15 mouse cellular contexts compared by ENCODE assay signal in genomic region chr1:59394072-59394471, GRCm38 (mm10).
DNase-seq lines count a peak whose midpoint lies in the region; ATAC-seq and TF ChIP-seq lines count a peak whose summit lies in the region.
"Had no signal": no experiment of that assay in that cellular context is flagged by ENCODE, and none has a peak within 500 bp of the region (broad histone marks: within the 10 kb centered on the region; RNA-seq: fewer than 3 reads in every experiment).

No protein-coding gene starts in this region.

- no peaks in the 10 kb centered on the region for H3K27me3 ChIP-seq in kidney, postnatal 0 days (ENCODE audit: insufficient read depth, low read length)
- H3K27me3 ChIP-seq in MEL (ENCODE audit: control insufficient read depth in 1 of 2, insufficient read depth in 2 of 2, low read length in 2 of 2): no peaks in the 10 kb centered on the region
- H3K27me3 ChIP-seq in forebrain, embryonic 15.5 days: no peaks in the 10 kb centered on the region
- H3K27me3 ChIP-seq: hindbrain, embryonic 15.5 days; limb, embryonic 15.5 days; lung, embryonic 15.5 days; Patski had no signal

- 0 out of 2 replicates have a peak, but pooled peaks have one; percentile 12 for ATAC-seq in kidney, postnatal 0 days (replicated peaks; ENCODE audit: low FRiP score, low read depth)
- no peak; the same call in 1 of the 2 replicates for ATAC-seq in forebrain, embryonic 15.5 days (replicated peaks)
- ATAC-seq in megakaryocyte-erythroid progenitor cell, adult 5-6 weeks (replicated peaks; ENCODE audit: low FRiP score, low TSS enrichment, poor library complexity, severe bottlenecking): 0 out of 2 replicates have a peak, but pooled peaks have one; percentile 52
- ATAC-seq: Patski had no signal

- no peaks in the 10 kb centered on the region for H3K79me2 ChIP-seq in MEL (ENCODE audit: control insufficient read depth, insufficient read depth, low read length, poor library complexity)

- H3K4me3 ChIP-seq in kidney, postnatal 0 days (replicated peaks; ENCODE audit: low read depth, low read length): no peak overlapping the region
- H3K4me3 ChIP-seq in MEL (ENCODE audit: control insufficient read depth in 1 of 2, insufficient read depth in 1 of 2, low read depth in 2 of 2, low read length in 2 of 2): no peak overlapping the region
- no peak overlapping the region for H3K4me3 ChIP-seq in forebrain, embryonic 15.5 days
- H3K4me3 ChIP-seq: heart, embryonic 15.5 days; hindbrain, embryonic 15.5 days; limb, embryonic 15.5 days; lung, embryonic 15.5 days had no signal

- DNase-seq in kidney, postnatal 0 days (ENCODE audit: low spot score): no peak
- no peak for DNase-seq in kidney, postnatal 25 days
- DNase-seq in MEL (ENCODE audit: low read depth, low spot score): peak; percentile 32
- DNase-seq in frontal cortex, postnatal 36 days (ENCODE audit: low spot score in 2 of 2): no peak
- DNase-seq in heart, adult 9 months (ENCODE audit: low spot score in 2 of 2): no peak
- DNase-seq: cerebellum, adult 2 months; spleen, adult 18-20 months; thymus, adult 18-20 months had no signal

- TF ChIP-seq POLR2A in MEL (IDR thresholded peaks at IDR 0.05; ENCODE audit: control insufficient read depth in 1 of 2, insufficient read depth in 1 of 2, low read depth in 1 of 2, low read length in 2 of 2, poor library complexity in 1 of 2): no peak

- H3K4me2 ChIP-seq in kidney, postnatal 0 days (ENCODE audit: low read length): no peak overlapping the region
- H3K4me2 ChIP-seq in forebrain, embryonic 15.5 days (replicated peaks): no peak overlapping the region
- H3K4me2 ChIP-seq: heart, embryonic 15.5 days; hindbrain, embryonic 15.5 days; limb, embryonic 15.5 days; lung, embryonic 15.5 days had no signal

- 56% methylated on average over 4 of the region's 4 CpGs for WGBS in kidney, postnatal 0 days
- WGBS in forebrain, embryonic 15.5 days: 38% methylated on average over 4 of the region's 4 CpGs

- peak overlapping the region; percentile 56 for H3K27ac ChIP-seq in kidney, postnatal 0 days
- H3K27ac ChIP-seq in MEL (ENCODE audit: control insufficient read depth, low read depth, low read length): no peak overlapping the region
- H3K27ac ChIP-seq in forebrain, embryonic 15.5 days (replicated peaks): peak overlapping the region; percentile 74
- H3K27ac ChIP-seq: heart, embryonic 15.5 days; hindbrain, embryonic 15.5 days; limb, embryonic 15.5 days; lung, embryonic 15.5 days had no signal

- TF ChIP-seq EP300 in MEL (IDR thresholded peaks at IDR 0.05; ENCODE audit: low read depth in 1 of 2, low read length in 2 of 2): no peak

- H3K36me3 ChIP-seq in kidney, postnatal 0 days (ENCODE audit: insufficient read depth, low read length): no peaks in the 10 kb centered on the region
- H3K36me3 ChIP-seq in MEL (ENCODE audit: control insufficient read depth in 1 of 2, insufficient read depth in 2 of 2, low read length in 2 of 2): no peaks in the 10 kb centered on the region
- H3K36me3 ChIP-seq in forebrain, embryonic 15.5 days: no peaks in the 10 kb centered on the region
- H3K36me3 ChIP-seq: heart, embryonic 15.5 days; hindbrain, embryonic 15.5 days; limb, embryonic 15.5 days; lung, embryonic 15.5 days had no signal

- H3K4me1 ChIP-seq in kidney, postnatal 0 days (replicated peaks; ENCODE audit: insufficient read depth, low read length): peaks cover 7% of the 10 kb centered on the region; the same call in 1 of the 2 replicates
- no peaks in the 10 kb centered on the region for H3K4me1 ChIP-seq in MEL (ENCODE audit: control insufficient read depth in 1 of 2, insufficient read depth in 2 of 2, low read length in 2 of 2)
- peaks cover 14% of the 10 kb centered on the region for H3K4me1 ChIP-seq in forebrain, embryonic 15.5 days
- H3K4me1 ChIP-seq: heart, embryonic 15.5 days; lung, embryonic 15.5 days had no signal

- TF ChIP-seq RAD21 in MEL (IDR thresholded peaks at IDR 0.05; ENCODE audit: low read depth, low read length): no peak

- H3K9ac ChIP-seq in kidney, postnatal 0 days (ENCODE audit: low read depth, low read length): no peak overlapping the region
- H3K9ac ChIP-seq in MEL (ENCODE audit: control insufficient read depth, low read depth, low read length, poor library complexity, severe bottlenecking): no peak overlapping the region
- no peak overlapping the region for H3K9ac ChIP-seq in forebrain, embryonic 15.5 days (replicated peaks)
- H3K9ac ChIP-seq: heart, embryonic 15.5 days; hindbrain, embryonic 15.5 days; limb, embryonic 15.5 days; lung, embryonic 15.5 days had no signal

- TF ChIP-seq CTCF in kidney, postnatal 0 days (IDR thresholded peaks at IDR 0.05; ENCODE audit: low read depth): no peak
- TF ChIP-seq CTCF in MEL (IDR thresholded peaks at IDR 0.05 in 2 of 3, conservative IDR thresholded peaks at IDR 0.05 in 1 of 3; ENCODE audit: control insufficient read depth in 1 of 3, insufficient read depth in 1 of 3, low read depth in 2 of 3, low read length in 3 of 3, poor library complexity in 1 of 3, severe bottlenecking in 1 of 3): no peak

- H3K9me3 ChIP-seq in kidney, postnatal 0 days (replicated peaks; ENCODE audit: low read length): no peaks in the 10 kb centered on the region
- H3K9me3 ChIP-seq in MEL (replicated peaks; ENCODE audit: insufficient read depth, low read length): no peaks in the 10 kb centered on the region
- H3K9me3 ChIP-seq in forebrain, embryonic 15.5 days: no peaks in the 10 kb centered on the region
- H3K9me3 ChIP-seq: heart, embryonic 15.5 days; hindbrain, embryonic 15.5 days; limb, embryonic 15.5 days; lung, embryonic 15.5 days had no signal

TF ChIP-seq in MEL, 35 proteins besides CTCF, POLR2A, EP300 and RAD21:
- TF ChIP-seq ZNF384 (IDR thresholded peaks at IDR 0.05; ENCODE audit: low read depth, low read length): no peak
- TF ChIP-seq BHLHE40 (IDR thresholded peaks at IDR 0.05; ENCODE audit: borderline replicate concordance, low read depth, low read length): no peak
- TF ChIP-seq GATA1 (IDR thresholded peaks at IDR 0.05; ENCODE audit: low read depth, low read length): peak; percentile 49
- TF ChIP-seq ETS1 (IDR thresholded peaks at IDR 0.05; ENCODE audit: low read depth, low read length): peak; percentile 45; the same call in 1 of the 2 replicates
- no peak for TF ChIP-seq ZMIZ1 (IDR thresholded peaks at IDR 0.05; ENCODE audit: low read depth, low read length)
- TF ChIP-seq MAX (IDR thresholded peaks at IDR 0.05; ENCODE audit: low read length): no peak
